Mouse (Mus musculus): ENCODE results near the gene Usp7. TPM values are rescaled to one million over a fixed set of nuclear protein-coding genes. Genes with fewer than 3 reads are reported as not detected.

Usp7 gene
- total and polyA plus RNA-seq, 3 experiments: 94.2 to 425 (median 101) TPM

- Histone ChIP-seq H3K27me3 (ENCODE audit: control insufficient read depth in 1 of 2, insufficient read depth in 2 of 2, low read length in 2 of 2) (no peaks in the 10 kb centered on the region), H3K79me2 (ENCODE audit: control insufficient read depth, insufficient read depth, low read length, poor library complexity) (no peaks in the 10 kb centered on the region), H3K4me3 (ENCODE audit: control insufficient read depth in 1 of 2, insufficient read depth in 1 of 2, low read depth in 2 of 2, low read length in 2 of 2) (no peak overlapping the region), H3K36me3 (ENCODE audit: control insufficient read depth in 1 of 2, insufficient read depth in 2 of 2, low read length in 2 of 2) (peaks cover 0 to 11% of the 10 kb centered on the region in 2 experiments; a peak in 2 of 4 replicates), H3K9me3 (replicated peaks; ENCODE audit: insufficient read depth, low read length) (no peaks in the 10 kb centered on the region), H3K27ac (ENCODE audit: control insufficient read depth, low read depth, low read length) (no peak overlapping the region), H3K9ac (ENCODE audit: control insufficient read depth, low read depth, low read length, poor library complexity, severe bottlenecking) (no peak overlapping the region), H3K4me1 (ENCODE audit: control insufficient read depth in 1 of 2, insufficient read depth in 2 of 2, low read length in 2 of 2) (peaks cover 13 to 17% of the 10 kb centered on the region in 2 experiments)
- no peak for DNase-seq (ENCODE audit: low read depth, low spot score)
- TF ChIP-seq POLR2AphosphoS5 (IDR thresholded peaks at IDR 0.05; ENCODE audit: borderline replicate concordance, low read depth, low read length): no peak
- peak in 1 of 3 experiments; percentile 28; a peak in 1 of 6 replicates for TF ChIP-seq CTCF (IDR thresholded peaks at IDR 0.05 in 2 of 3, conservative IDR thresholded peaks at IDR 0.05 in 1 of 3; ENCODE audit: control insufficient read depth in 1 of 3, insufficient read depth in 1 of 3, low read depth in 2 of 3, low read length in 3 of 3, poor library complexity in 1 of 3, severe bottlenecking in 1 of 3)
Observed at GRCm38 (mm10) chr16:8781660-8782059, 10.4 kb downstream of the Usp7 start.

DNA sequence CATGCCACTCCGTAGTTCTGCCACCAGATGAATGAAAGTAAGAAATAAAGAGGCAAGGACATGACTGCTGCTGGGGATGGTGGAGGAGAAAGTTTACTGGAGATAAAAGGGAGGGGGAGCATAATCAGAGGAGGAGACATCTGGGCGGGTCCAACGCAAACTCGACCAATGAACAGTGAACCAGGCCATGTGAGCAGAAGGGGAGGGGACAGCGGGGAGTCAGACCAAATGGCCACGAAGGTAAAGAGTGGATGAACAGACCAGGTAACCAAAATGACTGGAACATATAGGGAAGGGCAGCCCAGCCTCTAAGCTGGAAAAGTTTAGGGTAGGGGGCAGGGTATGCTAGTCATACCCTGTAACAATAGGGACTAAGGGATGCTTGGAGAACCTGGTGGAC is 10.9 kb downstream of the Usp7 start:
- peaks cover 12 to 17% of the 10 kb centered on the region in 2 experiments for H3K4me1 ChIP-seq (ENCODE audit: control insufficient read depth in 1 of 2, insufficient read depth in 2 of 2, low read length in 2 of 2)
- H3K79me2 ChIP-seq (ENCODE audit: control insufficient read depth, insufficient read depth, low read length, poor library complexity): no peaks in the 10 kb centered on the region
- peak overlapping the region; percentile 48; the same call in 1 of the 2 replicates for H3K9ac ChIP-seq (ENCODE audit: control insufficient read depth, low read depth, low read length, poor library complexity, severe bottlenecking)
- H3K9me3 ChIP-seq (replicated peaks; ENCODE audit: insufficient read depth, low read length): no peaks in the 10 kb centered on the region
- H3K27ac ChIP-seq (ENCODE audit: control insufficient read depth, low read depth, low read length): no peak overlapping the region
- DNase-seq (ENCODE audit: low read depth, low spot score): peak; percentile 85
- H3K4me3 ChIP-seq (ENCODE audit: control insufficient read depth in 1 of 2, insufficient read depth in 1 of 2, low read depth in 2 of 2, low read length in 2 of 2): peak overlapping the region; percentile 28 to 64
- H3K36me3 ChIP-seq (ENCODE audit: control insufficient read depth in 1 of 2, insufficient read depth in 2 of 2, low read length in 2 of 2): peaks cover 0 to 11% of the 10 kb centered on the region in 2 experiments; a peak in 2 of 4 replicates
- H3K27me3 ChIP-seq (ENCODE audit: control insufficient read depth in 1 of 2, insufficient read depth in 2 of 2, low read length in 2 of 2): no peaks in the 10 kb centered on the region
- TF ChIP-seq USF2 (IDR thresholded peaks at IDR 0.05; ENCODE audit: borderline replicate concordance in 1 of 2, insufficient read depth in 1 of 2, low read depth in 1 of 2, low read length in 2 of 2) (peak in 1 of 2 experiments; percentile 32; a peak in 1 of 4 replicates), RCOR1 (IDR thresholded peaks at IDR 0.05; ENCODE audit: low read depth, low read length) (no peak), POLR2A (IDR thresholded peaks at IDR 0.05; ENCODE audit: control insufficient read depth in 1 of 2, insufficient read depth in 1 of 2, low read depth in 1 of 2, low read length in 2 of 2, poor library complexity in 1 of 2) (no peak), ZKSCAN1 (IDR thresholded peaks at IDR 0.05; ENCODE audit: low read depth, low read length) (no peak), USF1 (IDR thresholded peaks at IDR 0.05; ENCODE audit: low read depth, low read length) (peak; percentile 86), MAZ (IDR thresholded peaks at IDR 0.05; ENCODE audit: low read depth, low read length) (0 out of 2 replicates have a peak, but pooled peaks have one; percentile 26), NRF1 (IDR thresholded peaks at IDR 0.05; ENCODE audit: insufficient read depth, low read depth, low read length, poor library complexity, severe bottlenecking) (no peak), MAFK (IDR thresholded peaks at IDR 0.05; ENCODE audit: borderline replicate concordance, low read depth, low read length) (no peak), MAX (IDR thresholded peaks at IDR 0.05; ENCODE audit: low read length) (peak; percentile 65)

DNA sequence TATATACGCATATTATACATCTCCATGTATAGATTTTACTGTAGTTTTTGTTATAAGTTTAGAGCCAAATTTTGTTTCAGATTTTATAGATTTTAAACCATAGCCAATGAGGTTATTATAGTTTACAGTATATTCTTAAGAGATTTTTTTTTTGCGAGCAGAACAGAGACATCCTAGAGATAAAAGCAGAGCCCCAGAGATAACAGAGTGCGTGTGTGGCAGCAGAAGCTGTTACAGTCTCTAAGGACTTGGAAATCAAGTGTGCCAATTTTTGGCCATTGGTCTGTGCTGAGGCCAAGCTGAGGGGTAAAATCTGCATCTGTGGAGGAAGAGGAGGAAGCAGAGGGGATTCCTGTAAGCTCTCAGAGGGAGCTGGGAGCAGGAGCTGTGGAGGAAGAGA is 11.9 kb downstream of the Usp7 start:
- H3K27me3 ChIP-seq (ENCODE audit: control insufficient read depth in 1 of 2, insufficient read depth in 2 of 2, low read length in 2 of 2): no peaks in the 10 kb centered on the region
- H3K27ac ChIP-seq (ENCODE audit: control insufficient read depth, low read depth, low read length): peak overlapping the region; percentile 37
- no peaks in the 10 kb centered on the region for H3K79me2 ChIP-seq (ENCODE audit: control insufficient read depth, insufficient read depth, low read length, poor library complexity)
- peak; percentile 62 for DNase-seq (ENCODE audit: low read depth, low spot score)
- H3K4me1 ChIP-seq (ENCODE audit: control insufficient read depth in 1 of 2, insufficient read depth in 2 of 2, low read length in 2 of 2): peaks cover 12 to 17% of the 10 kb centered on the region in 2 experiments
- no peak for TF ChIP-seq CHD2 (IDR thresholded peaks at IDR 0.05; ENCODE audit: low read length)
- peak; percentile 53 for TF ChIP-seq ETS1 (IDR thresholded peaks at IDR 0.05; ENCODE audit: low read depth, low read length)
- TF ChIP-seq RCOR1 (IDR thresholded peaks at IDR 0.05; ENCODE audit: low read depth, low read length): peak; percentile 87
- peak; percentile 63 to 67; a peak in 3 of 4 replicates for TF ChIP-seq EP300 (IDR thresholded peaks at IDR 0.05; ENCODE audit: low read depth in 1 of 2, low read length in 2 of 2)
- TF ChIP-seq MYC (IDR thresholded peaks at IDR 0.05; ENCODE audit: low read depth, low read length): no peak
- TF ChIP-seq MAZ (IDR thresholded peaks at IDR 0.05; ENCODE audit: low read depth, low read length): no peak
- peak; percentile 60; the same call in 1 of the 2 replicates for TF ChIP-seq TCF12 (IDR thresholded peaks at IDR 0.05; ENCODE audit: low read depth, low read length)
- TF ChIP-seq TBP (IDR thresholded peaks at IDR 0.05; ENCODE audit: low read depth, low read length): no peak
- no peak for TF ChIP-seq GABPA (IDR thresholded peaks at IDR 0.05; ENCODE audit: low read depth, low read length)
- peak; percentile 94 for TF ChIP-seq ZNF384 (IDR thresholded peaks at IDR 0.05; ENCODE audit: low read depth, low read length)
- TF ChIP-seq GATA1 (IDR thresholded peaks at IDR 0.05; ENCODE audit: low read depth, low read length): peak; percentile 86
- H3K9me3 ChIP-seq (replicated peaks; ENCODE audit: insufficient read depth, low read length): no peaks in the 10 kb centered on the region
- peak overlapping the region; percentile 28 to 64 for H3K4me3 ChIP-seq (ENCODE audit: control insufficient read depth in 1 of 2, insufficient read depth in 1 of 2, low read depth in 2 of 2, low read length in 2 of 2)
- H3K9ac ChIP-seq (ENCODE audit: control insufficient read depth, low read depth, low read length, poor library complexity, severe bottlenecking): peak overlapping the region; percentile 48
- peaks cover 0 to 11% of the 10 kb centered on the region in 2 experiments; a peak in 2 of 4 replicates for H3K36me3 ChIP-seq (ENCODE audit: control insufficient read depth in 1 of 2, insufficient read depth in 2 of 2, low read length in 2 of 2)

All from MEL (cell line).